10 mouse cellular contexts compared by ENCODE assay signal in genomic region chr15:100467738-100468137, GRCm38 (mm10). TPM values are rescaled to one million over a fixed set of nuclear protein-coding genes. Genes with fewer than 3 reads are reported as not detected.
DNase-seq lines count a peak whose midpoint lies in the region; ATAC-seq and TF ChIP-seq lines count a peak whose summit lies in the region.
"Had no signal": no experiment of that assay in that cellular context is flagged by ENCODE, and none has a peak within 500 bp of the region (broad histone marks: within the 10 kb centered on the region; RNA-seq: fewer than 3 reads in every experiment).

No protein-coding gene starts in this region.

- no peak for TF ChIP-seq CTCF in testis, adult 2 months (IDR thresholded peaks at IDR 0.05; ENCODE audit: control insufficient read depth, insufficient read depth, insufficient replicate concordance, low read depth, low read length)
- TF ChIP-seq CTCF in stomach, postnatal 0 days (IDR thresholded peaks at IDR 0.05; ENCODE audit: low read depth) = no peak

- TF ChIP-seq EP300 in stomach, postnatal 0 days (optimal IDR thresholded peaks at IDR 0.05) = no peak

- no peak for TF ChIP-seq POLR2A in testis, adult 2 months (IDR thresholded peaks at IDR 0.05; ENCODE audit: control insufficient read depth, low read depth, low read length)

- H3K4me2 ChIP-seq in liver, embryonic 13.5 days = peak overlapping the region; percentile 94
- H3K4me2 ChIP-seq in stomach, postnatal 0 days (replicated peaks; ENCODE audit: low read depth) = no peak overlapping the region

- H3K27ac ChIP-seq in testis, adult 2 months (ENCODE audit: control insufficient read depth, insufficient read depth, low read depth, low read length) = no peak overlapping the region
- H3K27ac ChIP-seq in liver, embryonic 13.5 days = no peak overlapping the region
- H3K27ac ChIP-seq in stomach, postnatal 0 days (replicated peaks) = no peak overlapping the region

- no peaks in the 10 kb centered on the region for H3K9me3 ChIP-seq in liver, embryonic 13.5 days (replicated peaks)
- no peaks in the 10 kb centered on the region for H3K9me3 ChIP-seq in stomach, postnatal 0 days (ENCODE audit: control insufficient read depth, low read length)

- H3K36me3 ChIP-seq in testis, adult 2 months (ENCODE audit: control insufficient read depth, insufficient read depth, low read length) = no peaks in the 10 kb centered on the region
- H3K36me3 ChIP-seq in liver, embryonic 13.5 days = peaks cover 19% of the 10 kb centered on the region
- H3K36me3 ChIP-seq in stomach, postnatal 0 days (ENCODE audit: control insufficient read depth, insufficient read depth, low read length) = no peaks in the 10 kb centered on the region

- peak; percentile 94 for DNase-seq in heart, adult 11 months
- no peak for DNase-seq in heart, adult 9 months (ENCODE audit: low spot score in 2 of 2)
- DNase-seq in testis, postnatal 14 days (ENCODE audit: low spot score) = no peak
- no peak for DNase-seq in liver, embryonic 13.5 days
- DNase-seq in stomach, postnatal 0 days (ENCODE audit: low spot score) = no peak
- DNase-seq in layer of hippocampus, postnatal 25 days (ENCODE audit: extremely low spot score in 1 of 2, low spot score in 1 of 2) = no peak
- DNase-seq: adrenal gland, adult 2 months; right cerebral cortex, postnatal 14 days had no signal

- peak overlapping the region; percentile 7; the same call in 1 of the 2 replicates for H3K9ac ChIP-seq in liver, embryonic 13.5 days
- H3K9ac ChIP-seq in stomach, postnatal 0 days (ENCODE audit: low read length) = 0 out of 2 replicates have a peak overlapping the region, but pooled peaks have one; percentile 23

- H3K4me1 ChIP-seq in testis, adult 2 months (ENCODE audit: control insufficient read depth, insufficient read depth, low read length) = peaks cover 7% of the 10 kb centered on the region
- H3K4me1 ChIP-seq in liver, embryonic 13.5 days (replicated peaks) = peaks cover 36% of the 10 kb centered on the region
- peaks cover 2% of the 10 kb centered on the region; the same call in 1 of the 2 replicates for H3K4me1 ChIP-seq in stomach, postnatal 0 days (replicated peaks; ENCODE audit: control insufficient read depth, insufficient read depth)

- no peak for ATAC-seq in liver, embryonic 13.5 days (ENCODE audit: low read depth)
- ATAC-seq in stomach, postnatal 0 days (ENCODE audit: low FRiP score, low TSS enrichment) = no peak
- no peak for ATAC-seq in erythroblast, adult 5-6 weeks (replicated peaks; ENCODE audit: low FRiP score, poor library complexity, severe bottlenecking)

- no peaks in the 10 kb centered on the region for H3K27me3 ChIP-seq in testis, adult 2 months (ENCODE audit: control insufficient read depth, insufficient read depth, low read length)
- H3K27me3 ChIP-seq in liver, embryonic 13.5 days = no peaks in the 10 kb centered on the region
- H3K27me3 ChIP-seq in stomach, postnatal 0 days (ENCODE audit: control insufficient read depth, insufficient read depth, low read length) = no peaks in the 10 kb centered on the region

- H3K4me3 ChIP-seq in testis, adult 2 months (ENCODE audit: control insufficient read depth, low read depth, low read length) = peak overlapping the region; percentile 96
- peak overlapping the region; percentile 88; the same call in 1 of the 2 replicates for H3K4me3 ChIP-seq in liver, embryonic 13.5 days (replicated peaks)
- no peak overlapping the region for H3K4me3 ChIP-seq in stomach, postnatal 0 days (ENCODE audit: low read depth, low read length)

- 43% methylated on average over 6 of the region's 8 CpGs for WGBS in liver, embryonic 13.5 days (ENCODE audit: insufficient replicate concordance)
- WGBS in stomach, postnatal 0 days = 41% methylated on average over 8 of the region's 8 CpGs

RNA-seq across cellular contexts. Expression of gene Letmd1, which starts 1.1 kb away (rescaled TPM):
- polyA plus RNA-seq in testis, adult 2 months (2012; rRNA removed) = 18.8 and 20.0 TPM in 2 replicates
- polyA plus RNA-seq in liver, embryonic 13.5 days (2015; fragmentation: Nextera tagmentation; extraction: Ambion mirVana) = 14.4 and 15.0 TPM in 2 replicates
- polyA plus RNA-seq in stomach, postnatal 0 days (2015; fragmentation: Nextera tagmentation; extraction: Ambion mirVana) = 9.8 and 10.9 TPM in 2 replicates
- 4.4 and 4.8 TPM in 2 replicates for total RNA-seq in erythroblast, adult 5-6 weeks (2015; ENCODE audit: low replicate concordance)
- total RNA-seq in erythroblast, adult 5-6 weeks (2017; ENCODE audit: low replicate concordance) = 2.5 and 3.7 TPM in 2 replicates
- 10 to 100 TPM; 56.9 to 58.5 TPM for total RNA-seq in layer of hippocampus, postnatal 25 days (2021)

RNA-seq across cellular contexts. Expression of gene Csrnp2, which starts 27.6 kb away (rescaled TPM):
- polyA plus RNA-seq in testis, adult 2 months (2012; rRNA removed) = 12.2 and 12.5 TPM in 2 replicates
- polyA plus RNA-seq in liver, embryonic 13.5 days (2015; fragmentation: Nextera tagmentation; extraction: Ambion mirVana) = 1.1 and 1.3 TPM in 2 replicates
- polyA plus RNA-seq in stomach, postnatal 0 days (2015; fragmentation: Nextera tagmentation; extraction: Ambion mirVana) = 2.6 and 2.8 TPM in 2 replicates
- 0.21 TPM in 1 of 2 replicates, not detected in the other for total RNA-seq in erythroblast, adult 5-6 weeks (2015; ENCODE audit: low replicate concordance)
- total RNA-seq in erythroblast, adult 5-6 weeks (2017; ENCODE audit: low replicate concordance) = 0.51 and 0.98 TPM in 2 replicates
- total RNA-seq in layer of hippocampus, postnatal 25 days (2021) = 10 to 100 TPM; 27.0 to 27.9 TPM

RNA-seq across cellular contexts. Expression of gene Slc11a2, which starts 42.9 kb away (rescaled TPM):
- polyA plus RNA-seq in testis, adult 2 months (2012; rRNA removed) = 29.3 and 38.4 TPM in 2 replicates
- polyA plus RNA-seq in liver, embryonic 13.5 days (2015; fragmentation: Nextera tagmentation; extraction: Ambion mirVana) = 46.8 and 57.1 TPM in 2 replicates
- polyA plus RNA-seq in stomach, postnatal 0 days (2015; fragmentation: Nextera tagmentation; extraction: Ambion mirVana) = 12.2 and 15.8 TPM in 2 replicates
- total RNA-seq in erythroblast, adult 5-6 weeks (2015; ENCODE audit: low replicate concordance) = 14.6 and 18.3 TPM in 2 replicates
- total RNA-seq in erythroblast, adult 5-6 weeks (2017; ENCODE audit: low replicate concordance) = 20.1 and 23.8 TPM in 2 replicates
- total RNA-seq in layer of hippocampus, postnatal 25 days (2021) = 10 to 100 TPM; 49.3 to 66.3 TPM

RNA-seq across cellular contexts. Expression of gene Gm5475, which starts 45.8 kb away (rescaled TPM):
- 0.19 and 0.30 TPM in 2 replicates for polyA plus RNA-seq in testis, adult 2 months (2012; rRNA removed)
- polyA plus RNA-seq in liver, embryonic 13.5 days (2015; fragmentation: Nextera tagmentation; extraction: Ambion mirVana) = not detected in 2 replicates
- polyA plus RNA-seq in stomach, postnatal 0 days (2015; fragmentation: Nextera tagmentation; extraction: Ambion mirVana) = 0.11 and 0.15 TPM in 2 replicates
- total RNA-seq in erythroblast, adult 5-6 weeks (2015; ENCODE audit: low replicate concordance) = not detected in 2 replicates
- not detected in 2 replicates for total RNA-seq in erythroblast, adult 5-6 weeks (2017; ENCODE audit: low replicate concordance)
- total RNA-seq in layer of hippocampus, postnatal 25 days (2021) = not detected
- total RNA-seq: adrenal gland, adult 2 months had no signal
